Mouse (Mus musculus): Measurements from ENCODE around the gene Prr15l. TPM values are rescaled to one million over a fixed set of nuclear protein-coding genes. Genes with fewer than 3 reads are reported as not detected.

Prr15l gene
- under 1 TPM in 3 of 4 experiments, not detected in 1; 0.28 to 0.70 (median 0.32) TPM for total RNA-seq (2022)

DNA sequence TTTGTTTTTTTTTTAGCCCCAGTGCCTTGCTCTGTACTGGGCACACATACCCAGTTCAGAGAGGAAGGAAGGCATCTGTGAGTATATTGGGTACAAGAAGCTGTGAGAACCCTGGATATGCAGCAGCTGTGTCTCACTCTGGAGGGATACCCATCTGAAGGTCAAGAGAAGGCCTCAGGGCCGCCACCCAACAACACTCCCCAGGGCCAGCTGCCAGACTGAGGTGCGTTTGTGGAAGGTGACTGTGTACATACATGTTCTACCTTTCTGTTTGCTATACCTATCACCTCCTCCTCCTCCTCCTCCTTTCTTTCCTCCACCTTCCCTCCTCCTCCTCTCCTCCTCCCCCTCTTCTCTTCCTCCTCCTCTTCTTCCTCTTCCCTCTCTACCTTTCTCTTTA lies at the start of gene Prr15l:
TSS of gene Prr15l (plus strand) at position 17 of the 400 bp plus-strand sequence.
- DNase-seq, result no peak

DNA sequence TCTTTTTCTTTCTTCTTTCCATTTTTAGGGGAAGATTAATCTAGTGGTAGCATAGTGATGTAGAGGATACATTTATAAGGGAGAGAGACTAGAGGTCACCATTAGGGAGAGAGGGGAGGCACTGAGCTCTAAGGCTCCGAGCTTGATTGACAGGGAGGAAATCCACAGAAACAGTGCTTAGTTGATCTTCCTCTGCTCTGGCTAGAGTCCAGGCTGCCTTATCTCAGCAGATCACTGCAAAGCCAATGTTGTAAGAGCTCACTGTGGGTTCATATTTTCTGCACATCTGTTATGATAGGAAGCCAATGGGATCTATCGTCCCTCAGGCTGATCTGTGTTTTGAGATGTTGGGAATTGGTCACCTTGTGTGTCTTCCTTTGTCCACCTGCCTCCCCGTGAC lies 49.2 kb upstream of the Prr15l start:
- DNase-seq, result no peak

DNA sequence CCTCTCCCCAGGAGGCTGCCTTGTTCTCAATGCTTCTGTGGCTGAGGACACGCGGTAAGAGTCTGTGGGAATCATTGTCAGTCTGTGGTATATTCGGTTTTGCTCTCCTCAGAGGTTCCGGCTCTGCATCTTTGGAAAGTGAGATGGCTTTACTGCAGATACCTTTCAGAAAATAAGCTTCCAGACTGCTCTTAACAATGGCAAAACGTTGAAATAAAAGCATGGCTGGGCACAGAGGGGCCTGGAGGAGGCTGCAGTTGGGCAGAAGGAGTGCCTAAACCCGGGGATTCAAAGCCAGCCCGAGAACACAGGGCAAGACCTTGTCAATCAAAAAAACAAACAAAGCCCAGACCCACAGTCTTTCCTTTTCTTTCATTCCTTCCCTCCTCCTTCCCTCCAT lies 48.5 kb upstream of the Prr15l start:
- no peak for DNase-seq

DNA sequence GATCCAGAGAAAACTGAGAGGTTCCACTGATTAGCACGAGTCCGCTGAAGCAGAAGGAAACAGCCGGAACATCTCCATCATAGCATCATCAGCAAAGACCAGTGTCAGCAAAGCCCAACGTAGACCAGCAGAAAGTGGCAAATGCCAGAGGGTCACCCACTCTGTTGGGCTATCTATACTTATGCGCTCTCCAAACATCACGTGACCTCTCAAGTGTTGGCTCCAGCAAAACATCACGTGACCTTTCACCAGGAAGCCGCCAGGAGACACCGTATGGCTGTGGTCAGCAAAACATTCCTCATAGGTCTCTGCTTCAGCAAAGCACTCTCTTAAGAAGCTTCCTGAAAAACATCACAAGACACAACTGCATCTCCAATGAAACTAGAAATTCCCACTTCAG lies 47.6 kb upstream of the Prr15l start:
- no peak for DNase-seq

DNA sequence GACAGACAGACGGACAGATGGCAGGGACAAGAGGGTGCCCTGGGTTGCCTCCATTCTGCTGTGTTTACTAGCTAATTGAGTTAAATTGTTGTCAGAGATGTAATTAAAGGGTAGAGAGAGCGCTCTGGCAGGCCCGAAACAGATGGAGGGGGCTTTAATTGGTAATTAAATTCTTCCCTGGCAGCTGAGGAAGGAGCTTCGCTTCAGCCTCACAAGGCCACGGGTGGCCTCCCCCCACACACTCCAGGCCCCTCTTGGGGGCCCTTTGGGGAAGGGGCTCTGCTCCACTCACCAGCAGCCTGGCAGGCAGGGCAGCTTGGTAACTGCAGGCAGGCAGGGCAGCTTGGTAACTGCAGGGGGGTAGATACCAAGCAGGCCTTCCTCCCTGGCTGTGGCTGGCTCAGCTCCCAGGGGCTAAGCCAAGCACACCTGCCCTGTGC lies 42.0 kb upstream of the Prr15l start:
- DNase-seq, result no peak

DNA sequence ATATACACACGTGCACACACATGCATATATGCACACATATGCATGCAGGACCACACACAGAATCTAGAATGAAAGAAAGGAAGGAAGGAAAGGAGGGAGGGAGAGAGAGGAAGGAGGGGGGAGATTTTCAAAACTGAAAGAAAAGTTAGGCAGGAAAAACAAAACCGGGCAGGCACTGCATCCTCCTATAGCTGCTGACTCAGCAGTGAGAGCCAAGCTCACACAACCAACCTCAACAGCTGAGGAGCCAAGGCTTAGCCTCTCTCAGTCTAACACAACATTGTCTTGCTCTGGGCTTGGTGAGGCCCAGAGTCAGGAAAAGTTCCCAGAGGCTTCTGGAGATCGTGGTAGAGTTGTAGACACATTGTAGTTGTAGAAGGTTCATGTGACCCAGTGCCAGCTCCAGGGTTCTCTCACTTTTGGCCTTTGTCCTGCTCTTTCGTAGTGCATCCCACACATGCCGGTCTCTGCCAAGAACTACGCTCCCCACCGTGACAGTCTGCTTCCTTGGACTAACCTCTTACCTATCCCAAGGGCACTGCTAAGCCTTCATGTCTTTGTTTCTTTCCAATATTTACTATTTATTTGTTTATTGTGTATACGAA lies 40.9 kb upstream of the Prr15l start:
- DNase-seq, result no peak

DNA sequence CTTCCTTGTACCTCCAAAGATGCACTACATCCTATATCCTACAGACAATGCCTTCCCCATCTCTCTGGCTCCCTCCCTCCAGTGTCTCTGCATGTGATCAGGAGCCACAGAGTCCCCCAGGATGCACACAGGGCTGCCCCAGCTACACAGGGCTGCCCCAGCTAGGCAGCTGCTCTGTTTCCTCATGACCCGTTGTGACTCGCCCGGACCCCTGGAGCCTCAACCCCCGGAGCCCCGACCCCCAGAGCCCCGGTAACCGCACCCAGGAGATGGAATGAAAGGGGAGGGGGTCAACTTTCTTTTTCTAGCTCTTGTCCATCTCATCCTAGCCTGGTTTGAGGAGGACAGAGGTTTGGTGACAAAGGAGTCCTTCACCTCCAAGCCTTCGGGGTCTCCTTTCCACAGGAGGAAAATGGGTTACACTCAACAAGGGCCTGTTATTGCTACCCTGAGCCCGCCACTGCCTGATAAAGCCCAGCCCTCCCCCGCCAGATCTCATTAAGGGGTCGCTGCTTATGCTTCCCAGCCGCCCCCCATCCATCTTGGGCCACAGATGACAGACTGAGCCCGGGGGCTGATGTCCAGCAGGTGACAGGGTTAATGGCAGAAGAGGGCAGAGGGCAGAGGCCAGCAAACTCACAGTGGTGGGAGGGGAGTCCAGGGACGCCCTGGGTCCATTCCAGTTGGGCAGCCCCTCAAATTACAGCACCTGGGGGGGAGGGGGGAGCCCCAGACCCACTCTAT lies 35.9 kb upstream of the Prr15l start:
- no peak for DNase-seq

DNA sequence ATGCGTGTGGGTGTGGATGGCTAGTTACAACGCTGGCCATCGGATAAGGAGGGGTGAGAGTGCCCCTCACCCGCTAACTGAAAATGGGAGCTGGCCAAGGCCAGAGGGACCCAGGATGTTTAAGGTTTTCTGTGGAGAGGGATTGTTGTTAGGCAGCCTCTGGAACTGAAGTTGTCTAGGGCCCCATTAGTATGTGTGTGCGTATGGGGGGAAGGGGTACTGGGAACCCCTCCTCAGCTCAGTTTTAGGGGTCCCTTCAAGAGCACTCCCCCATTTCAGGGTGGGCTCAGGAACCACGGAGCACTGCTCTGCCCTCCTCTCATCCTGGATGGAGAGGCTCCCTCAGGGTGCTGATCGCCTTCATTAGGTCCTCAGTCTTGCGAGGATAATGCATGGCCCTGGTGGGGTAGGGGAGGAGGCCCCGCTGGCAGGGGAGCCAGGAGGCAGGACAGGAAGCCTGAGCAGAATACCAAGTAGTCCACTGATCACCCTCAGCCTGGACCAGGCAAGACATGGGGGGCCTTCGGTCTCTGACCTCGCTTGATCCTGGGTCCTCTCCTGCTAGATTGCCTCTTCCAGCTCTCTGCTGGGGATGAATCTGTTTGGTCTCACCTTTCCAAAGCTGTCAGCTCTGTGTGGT lies 34.6 kb upstream of the Prr15l start:
- no peak for DNase-seq

DNA sequence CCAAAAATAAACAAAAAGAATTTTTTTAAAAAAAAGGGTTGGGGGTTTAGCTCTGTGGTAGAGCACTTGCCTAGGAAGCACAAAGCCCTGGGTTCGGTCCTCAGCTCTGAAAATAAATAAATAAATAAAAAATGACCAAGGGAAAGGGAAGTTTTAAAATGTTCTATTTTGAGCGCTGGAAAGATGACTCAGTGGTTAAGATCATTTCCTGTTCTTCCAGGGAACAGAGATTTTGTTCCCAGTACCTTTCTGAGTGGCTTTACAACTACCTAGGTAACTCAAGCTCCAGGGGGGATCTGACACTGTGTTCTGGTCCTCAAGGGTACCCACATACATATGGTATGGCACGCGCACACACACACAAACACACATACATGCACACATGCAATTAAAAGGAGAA lies 32.0 kb upstream of the Prr15l start:
- no peak for DNase-seq

DNA sequence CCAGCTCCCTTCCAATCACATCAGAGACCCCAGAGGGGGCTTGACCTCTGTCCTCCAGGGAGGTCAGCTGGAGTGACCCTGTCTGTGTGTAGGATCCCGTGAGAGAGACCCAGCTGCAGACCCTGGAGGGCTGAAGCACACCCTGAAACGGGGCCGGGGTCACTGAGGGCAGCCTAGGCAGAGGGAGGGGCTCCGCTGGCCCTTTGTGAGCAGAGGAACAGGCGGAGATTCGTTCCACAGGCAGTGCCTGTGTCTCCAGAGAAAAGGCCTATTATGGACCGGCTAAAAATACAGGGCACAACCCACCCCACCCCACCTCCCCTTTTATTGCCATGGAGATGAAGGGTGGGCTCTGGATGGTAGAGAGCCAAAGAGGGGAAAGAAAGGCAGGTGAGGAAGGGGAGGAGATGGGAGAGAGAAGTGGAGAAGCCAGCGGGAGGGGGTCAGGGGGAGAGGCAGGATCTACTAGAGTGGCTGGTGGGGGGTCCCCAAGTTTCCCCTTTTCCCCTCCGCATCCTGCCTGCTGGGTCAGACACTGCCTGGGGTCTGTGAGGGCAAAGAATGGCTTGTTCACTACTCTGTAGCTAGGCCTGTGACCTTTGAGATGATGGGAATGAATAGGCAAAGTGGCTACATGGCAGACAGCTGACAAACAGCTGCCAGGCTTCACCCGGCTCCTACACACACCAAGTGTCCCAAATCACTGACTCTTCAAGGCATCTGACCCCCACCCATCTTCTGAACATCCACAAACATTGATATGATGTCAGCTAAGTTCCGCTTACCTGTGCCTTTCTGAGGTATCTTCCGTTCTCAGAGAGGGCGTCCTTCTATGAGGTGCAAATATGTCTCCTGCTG lies 28.2 kb upstream of the Prr15l start:
- no peak for DNase-seq

DNA sequence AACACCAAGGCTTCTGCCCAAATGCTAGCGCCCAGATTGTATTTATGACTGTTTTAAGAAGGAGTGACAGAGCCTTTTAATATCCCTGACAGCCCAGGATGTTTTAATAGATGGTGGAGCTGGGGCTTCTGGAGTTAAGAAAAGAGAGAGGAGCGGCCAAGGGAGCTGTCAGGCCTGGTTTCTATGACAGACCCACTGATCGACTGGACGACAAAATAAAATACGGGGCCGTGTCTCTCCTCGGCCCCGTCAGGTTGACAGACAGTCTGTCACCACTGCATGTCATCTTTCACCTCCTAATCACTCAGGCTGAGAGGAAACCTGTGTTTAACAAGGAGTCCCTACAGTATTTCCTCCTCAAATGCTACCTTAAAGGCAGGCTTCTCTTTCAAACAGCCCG lies 26.6 kb upstream of the Prr15l start:
- DNase-seq, result no peak

DNA sequence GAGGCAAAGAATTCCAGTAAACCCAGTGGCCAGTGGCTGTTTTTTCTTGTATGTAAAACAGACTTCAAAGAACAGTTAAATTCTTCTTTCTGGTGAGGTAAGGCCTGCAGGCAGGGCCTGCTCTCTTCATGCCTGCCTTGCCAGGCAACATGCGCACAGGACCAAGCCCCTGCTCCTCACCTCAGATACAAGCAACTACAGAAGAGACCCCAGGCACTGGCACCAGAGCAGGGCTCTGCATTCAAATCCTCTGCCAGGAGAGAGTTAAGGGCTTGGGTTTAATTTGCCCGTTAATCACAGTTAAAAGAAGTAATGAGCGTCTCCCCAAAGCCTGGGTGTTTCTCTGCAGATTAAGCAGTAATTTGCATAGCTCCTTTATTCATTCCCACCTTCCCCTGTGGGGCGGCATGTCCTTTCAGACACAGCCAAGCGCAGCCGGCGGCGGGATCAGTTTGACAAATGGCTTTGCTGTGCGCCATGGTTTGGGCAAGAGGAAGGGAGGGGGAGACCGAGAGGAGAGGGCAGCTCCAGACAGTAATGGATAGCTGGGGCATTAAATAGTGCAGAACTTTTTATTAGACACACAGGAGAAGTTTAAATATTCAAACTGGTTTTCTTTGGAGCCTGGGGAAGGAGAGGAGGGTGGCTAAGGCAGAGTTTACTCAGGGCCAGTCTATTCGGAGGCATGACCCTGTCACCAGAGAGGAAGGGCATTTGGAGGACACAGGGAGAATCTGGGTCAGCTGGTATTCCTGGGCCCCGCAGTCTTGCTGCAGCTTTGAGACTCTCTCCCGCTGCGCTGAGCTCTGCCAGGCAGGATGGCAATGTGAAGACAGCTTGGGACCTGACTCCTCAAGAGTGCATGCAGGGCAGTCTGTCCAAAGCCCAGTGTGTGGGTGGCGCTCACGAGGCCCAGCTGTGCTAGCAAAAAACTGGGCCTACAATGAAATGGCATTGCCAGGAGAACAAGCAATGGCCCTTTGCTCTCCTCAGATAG lies 25.0 kb upstream of the Prr15l start:
- no peak for DNase-seq

DNA sequence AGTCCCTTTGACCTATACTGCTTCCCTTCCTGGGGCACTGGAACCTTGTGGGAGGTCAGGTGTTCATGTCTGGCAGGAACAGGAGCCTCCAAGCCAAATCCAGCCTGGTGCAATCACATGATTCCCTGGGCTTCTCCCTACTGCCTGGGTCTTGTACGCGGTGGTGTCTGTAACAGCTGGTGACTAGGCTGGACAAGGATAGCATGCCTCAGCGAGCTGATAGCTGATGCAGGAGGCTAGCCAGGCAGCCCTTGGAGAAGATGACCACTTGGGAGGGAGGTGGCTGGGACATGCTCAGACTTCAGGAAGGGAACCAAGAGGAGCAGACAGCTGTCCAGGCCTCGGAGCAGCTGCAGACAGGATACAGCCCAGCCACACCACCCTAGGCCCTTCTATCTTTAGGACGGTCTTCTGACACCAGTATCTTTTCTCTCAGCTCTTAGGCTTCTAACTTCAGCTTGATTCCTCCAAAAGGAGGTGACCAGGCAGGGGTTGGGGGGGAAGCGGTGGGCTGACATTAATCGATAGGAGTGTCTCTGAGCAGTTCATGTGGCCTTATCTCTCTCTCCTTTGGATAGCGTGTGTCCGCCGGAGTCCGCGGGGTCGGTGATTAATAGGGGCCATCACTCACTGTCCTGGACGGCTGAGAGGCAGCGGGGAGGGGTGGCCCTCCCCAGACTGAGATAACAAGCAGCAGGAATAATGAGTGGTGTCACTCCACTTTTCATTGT lies 21.3 kb upstream of the Prr15l start:
- DNase-seq, result no peak

DNA sequence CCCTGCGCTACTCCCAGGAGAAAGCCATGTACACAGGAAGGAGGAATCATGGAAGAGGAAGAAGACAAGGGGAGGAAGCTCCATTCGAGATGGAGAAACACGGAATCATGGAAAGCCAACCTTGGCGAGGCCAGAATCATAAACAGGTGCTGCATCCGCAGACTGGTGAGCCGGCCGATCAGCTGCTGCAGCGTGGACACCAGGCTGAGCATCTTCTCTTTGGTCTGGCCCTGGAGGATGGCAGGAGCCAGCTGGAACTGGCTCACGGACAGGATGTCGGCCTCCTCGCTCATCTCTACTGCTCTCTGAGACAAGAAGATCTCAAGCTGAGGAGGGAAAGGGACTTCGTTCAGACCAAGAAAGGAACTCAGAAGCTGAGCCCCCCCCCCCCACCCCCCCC lies 19.3 kb upstream of the Prr15l start:
- DNase-seq, result no peak

DNA sequence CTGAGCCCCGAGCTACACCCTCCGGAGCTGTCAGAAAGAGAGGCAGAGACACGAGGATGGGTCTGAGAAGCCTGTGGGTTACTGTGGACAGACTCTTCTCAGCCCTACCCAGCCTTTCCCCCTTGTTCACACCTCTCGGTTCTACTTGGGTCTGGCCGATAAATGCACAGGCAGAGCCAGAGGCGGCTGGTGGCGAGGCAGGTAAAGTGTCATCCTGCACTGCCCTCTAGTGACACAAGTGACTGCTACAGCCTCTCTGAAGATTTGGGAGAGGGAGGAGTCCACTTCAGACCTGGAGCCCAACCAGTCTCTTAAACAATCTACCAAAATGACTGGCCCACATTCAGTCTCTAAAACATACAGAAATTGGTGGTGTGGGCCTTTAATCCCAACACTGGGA lies 17.9 kb upstream of the Prr15l start:
- DNase-seq, result peak; percentile 58

DNA sequence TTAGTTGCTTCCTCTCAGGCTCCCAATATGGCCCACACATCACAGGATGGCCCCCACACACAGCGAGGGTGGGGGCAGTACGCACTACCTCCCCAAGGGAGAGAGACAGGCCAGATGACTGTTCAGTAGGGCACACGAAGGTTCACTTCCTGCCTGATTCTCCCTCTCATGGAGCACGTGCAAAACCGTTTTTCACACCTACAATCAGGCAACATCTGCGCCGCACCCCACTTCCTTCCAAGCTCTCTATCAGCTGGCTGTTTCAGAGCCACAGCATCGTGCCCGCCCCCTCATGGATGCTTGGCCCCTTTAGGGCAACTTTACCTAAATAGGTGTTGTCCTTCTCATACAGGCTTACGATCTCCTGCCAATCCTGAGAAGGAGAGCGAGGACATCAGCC lies 15.2 kb upstream of the Prr15l start:
- no peak for DNase-seq

DNA sequence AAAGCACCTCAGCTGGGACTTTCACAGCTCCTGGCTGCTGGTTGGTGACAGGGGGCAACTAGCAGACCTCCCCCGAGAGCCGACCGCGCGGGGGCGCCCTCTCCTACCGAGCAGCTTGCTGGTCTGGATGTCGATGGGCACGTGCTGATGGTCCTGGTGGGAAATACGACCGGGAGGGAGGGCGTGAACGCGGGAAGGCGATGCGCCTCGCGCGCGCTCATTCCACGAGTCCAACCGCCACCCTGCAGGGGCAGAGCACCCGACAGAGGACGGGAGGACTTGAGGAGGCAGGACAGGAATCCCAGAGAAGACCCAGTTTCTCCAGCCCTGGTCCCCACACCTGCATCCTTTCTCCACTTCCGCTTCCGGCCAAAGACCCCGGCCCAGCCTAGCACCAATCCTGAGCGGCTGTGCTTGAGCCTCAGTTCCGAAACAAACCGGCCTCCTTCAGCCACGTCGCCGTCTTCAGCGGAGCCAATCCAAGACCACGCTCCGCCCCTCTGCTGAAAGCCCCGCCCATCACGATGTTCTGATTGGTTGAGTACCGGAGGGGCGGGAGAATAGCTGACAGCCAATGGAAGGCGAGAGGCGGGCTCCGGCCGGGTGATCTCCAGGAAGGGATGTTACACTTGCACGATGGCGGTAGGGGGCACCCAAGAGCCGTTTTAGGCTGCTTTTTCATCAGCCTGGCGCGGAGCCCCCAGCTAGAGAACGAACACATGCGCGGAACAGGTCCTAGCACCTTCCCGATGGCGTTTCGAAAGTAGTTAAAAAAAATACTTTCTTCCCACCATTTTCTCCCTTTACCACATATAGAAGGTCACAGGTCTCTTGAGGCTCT lies 11.6 kb upstream of the Prr15l start, which contains the start of gene Cdk5rap3:
TSS of gene Cdk5rap3 (minus strand) at position 453 of the 841 bp plus-strand sequence.
- peak; percentile 98 for DNase-seq

DNA sequence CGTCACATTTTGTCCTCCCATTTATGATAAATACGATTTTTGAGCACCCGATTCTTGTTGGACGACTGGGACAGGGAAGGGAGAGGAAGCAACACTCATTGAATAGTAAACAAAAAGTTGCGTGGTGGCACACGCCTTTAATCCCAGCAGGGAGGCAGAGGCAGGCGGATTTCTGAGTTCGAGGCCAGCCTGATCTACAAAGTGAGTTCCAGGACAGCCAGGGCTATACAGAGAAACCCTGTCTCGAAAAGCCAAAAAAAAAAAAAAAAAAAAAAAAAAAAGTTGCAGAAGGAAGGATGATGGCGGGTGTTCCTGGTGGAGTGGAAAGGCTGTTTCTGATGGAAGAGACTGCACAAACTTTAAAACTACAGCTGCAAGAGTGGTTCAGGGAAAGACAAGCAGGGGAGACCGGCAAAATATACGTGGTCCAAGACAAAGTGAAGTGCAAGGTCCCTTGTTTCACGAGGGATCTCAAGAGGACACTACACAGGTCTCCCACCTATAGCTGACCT lies 11.0 kb upstream of the Prr15l start:
- no peak for DNase-seq

DNA sequence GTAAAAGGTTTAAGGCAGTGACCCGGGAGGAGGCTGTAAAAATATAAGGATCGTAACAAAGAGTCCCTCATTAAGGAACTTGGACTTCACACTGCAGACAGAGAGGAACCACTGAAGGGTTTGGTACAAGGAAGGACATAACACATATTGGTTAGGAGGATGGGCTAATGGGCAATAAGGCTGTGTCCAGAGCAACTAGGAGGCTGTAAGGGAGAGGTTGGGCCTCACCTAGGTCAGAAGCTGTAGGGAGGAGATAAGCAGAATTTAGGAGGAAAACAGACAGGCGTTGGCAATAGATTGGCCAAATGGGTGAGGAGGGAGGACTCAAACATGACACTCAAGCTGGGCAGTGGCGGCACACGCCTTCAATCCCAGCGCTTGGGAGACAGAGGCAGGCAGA lies 10.5 kb upstream of the Prr15l start:
- no peak for DNase-seq

DNA sequence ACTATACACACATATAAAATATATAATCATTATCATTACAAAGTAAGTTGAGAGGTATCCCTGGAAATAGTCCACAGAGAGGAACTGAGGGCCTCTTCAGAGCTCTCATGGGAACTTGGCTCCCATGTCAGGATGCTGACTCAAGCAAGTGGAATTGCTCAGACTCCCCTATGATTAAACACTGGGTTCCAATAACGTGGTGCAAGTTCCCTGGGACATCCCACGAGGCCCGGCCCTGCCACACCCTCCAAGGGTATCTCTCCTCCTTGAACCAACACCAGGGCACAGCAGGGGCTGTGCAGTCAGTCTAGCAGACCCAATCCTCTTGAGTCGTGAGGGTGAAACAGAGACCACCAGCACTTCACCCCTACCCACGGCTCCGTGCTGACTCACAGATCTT lies 8.9 kb upstream of the Prr15l start:
- no peak for DNase-seq
